Mouse (Mus musculus): ENCODE data around the gene Usp19.

GRCm38 (mm10) chr9:108485301-108485875 is 5.0 kb upstream of the Usp19 start:
- TF ChIP-seq POLR2A (IDR thresholded peaks at IDR 0.05; ENCODE audit: borderline replicate concordance, low read depth, low read length), result no peak
- TF ChIP-seq CTCF (IDR thresholded peaks at IDR 0.05; ENCODE audit: low read depth, low read length), result no peak
